Mouse (Mus musculus) monocyte, adult 5-6 weeks (primary cell): ENCODE data around the gene Olfr816. TPM values are rescaled to one million over a fixed set of nuclear protein-coding genes. Genes with fewer than 3 reads are reported as not detected.
"Not testable (repeated sequence)": the region's sequence is repeated elsewhere in the genome, so short reads cannot be mapped to it uniquely, and the experiment has no call there.

Source experiments
- ATAC-seq: fragments of 153-309, 156-312 bp; replicated peaks from 2 replicates; pipeline ENCODE4 v1.8.0; 2017; ENCODE audit warnings: mild to moderate bottlenecking; ENCODE audit not compliant: low TSS enrichment, insufficient number of reproducible peaks, severe bottlenecking, poor library complexity, low FRiP score
- total RNA-seq: library from RNA; stranded (forward); fragments of 200-1000, 200-491, 200-594 nt; gene quantifications from 3 replicates; pipeline ENCODE4 v1.2.3, GENCODE M21; 2017

The Olfr816 gene
- not detected in 3 replicates for total RNA-seq

DNA sequence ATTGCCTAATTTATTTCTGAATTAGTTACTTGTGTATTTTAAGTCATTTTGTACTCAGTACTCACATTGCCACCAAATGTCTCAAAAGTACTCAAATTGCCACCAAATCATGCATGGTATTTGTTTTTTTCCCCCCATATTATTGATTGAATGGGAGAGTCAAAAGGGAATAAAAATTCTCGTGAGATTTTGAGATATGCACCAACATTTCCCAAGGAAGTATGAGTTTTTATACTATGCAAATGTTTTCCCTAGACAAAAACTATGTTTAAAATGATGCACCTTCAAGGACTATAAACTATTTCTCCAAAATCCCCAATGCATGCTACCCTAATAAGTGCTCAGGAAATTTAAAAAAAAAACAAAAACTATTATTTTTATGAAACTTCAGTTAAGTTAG is at the start of gene Olfr816:
TSS of gene Olfr816 (minus strand) at position 101 of the 400 bp plus-strand sequence.
- ATAC-seq: no peak

GRCm38 (mm10) chr10:129949000-129949399 is 33.6 kb upstream of the Olfr816 start, which contains the start of gene Olfr818:
TSS of gene Olfr818 (minus strand) at chr10:129949100.
- no peak for ATAC-seq

DNA sequence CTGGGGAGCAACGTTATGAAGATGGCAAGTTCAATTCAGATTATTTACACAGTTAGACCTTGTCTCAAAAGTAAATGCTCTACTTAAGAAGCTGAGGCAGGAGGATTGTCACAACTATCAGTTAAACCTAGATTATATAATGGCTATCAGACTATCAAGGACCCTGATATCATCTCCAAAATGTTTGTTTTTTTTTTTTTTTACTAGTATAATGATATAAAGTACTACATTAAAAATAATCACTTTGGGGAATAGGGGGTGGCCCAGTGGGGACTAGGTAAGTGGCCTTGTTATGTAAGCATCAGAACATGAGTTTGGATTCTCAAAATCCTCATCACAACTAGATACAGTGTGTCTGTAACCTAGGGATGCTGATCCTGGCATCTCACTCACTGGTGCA is 9.6 kb downstream of the Olfr816 start, which contains the start of gene Olfr815:
TSS of gene Olfr815 (minus strand) at position 101 of the 400 bp plus-strand sequence.
- not testable (repeated sequence) for ATAC-seq

- ATAC-seq: no peak
Measured at GRCm38 (mm10) chr10:129885934-129886333, 29.5 kb downstream of the Olfr816 start.

DNA sequence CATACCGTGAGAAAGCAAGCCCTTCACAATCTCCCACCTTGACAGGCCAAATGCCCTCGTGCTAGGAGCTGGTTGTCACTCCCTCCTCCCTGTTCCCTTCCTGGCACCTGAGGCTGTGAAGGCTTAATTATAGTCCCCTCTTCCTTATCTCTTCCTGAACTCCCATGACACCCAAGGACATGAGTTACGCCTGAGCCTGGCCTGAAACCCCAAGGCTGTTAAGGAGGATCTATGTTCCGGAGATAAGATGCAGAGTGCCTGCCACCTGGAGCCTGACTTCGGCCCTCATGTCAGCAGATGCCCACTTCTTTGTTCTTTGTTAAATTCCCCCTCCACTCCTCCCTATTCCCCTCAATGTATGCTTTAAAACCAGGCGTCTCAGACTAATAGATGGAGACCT is 29.9 kb downstream of the Olfr816 start:
- not testable (repeated sequence) for ATAC-seq

DNA sequence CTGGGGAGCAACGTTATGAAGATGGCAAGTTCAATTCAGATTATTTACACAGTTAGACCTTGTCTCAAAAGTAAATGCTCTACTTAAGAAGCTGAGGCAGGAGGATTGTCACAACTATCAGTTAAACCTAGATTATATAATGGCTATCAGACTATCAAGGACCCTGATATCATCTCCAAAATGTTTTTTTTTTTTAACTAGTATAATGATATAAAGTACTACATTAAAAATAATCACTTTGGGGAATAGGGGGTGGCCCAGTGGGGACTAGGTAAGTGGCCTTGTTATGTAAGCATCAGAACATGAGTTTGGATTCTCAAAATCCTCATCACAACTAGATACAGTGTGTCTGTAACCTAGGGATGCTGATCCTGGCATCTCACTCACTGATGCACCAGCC is 35.6 kb downstream of the Olfr816 start, which contains the start of gene Olfr814:
TSS of gene Olfr814 (minus strand) at position 101 of the 400 bp plus-strand sequence.
- not testable (repeated sequence) for ATAC-seq

Other genes starting within 250 kb of the Olfr816 start
- gene Olfr801, start 241.7 kb downstream of the Olfr816 start, total RNA-seq: not detected in 3 replicates
- gene Olfr802, start 227.4 kb downstream of the Olfr816 start, total RNA-seq: not detected in 3 replicates
- not detected in 3 replicates for gene Olfr803, start 221.3 kb downstream of the Olfr816 start, total RNA-seq
- not detected in 3 replicates for gene Olfr804, start 212.4 kb downstream of the Olfr816 start, total RNA-seq
- not detected in 3 replicates for gene Olfr805, start 186.2 kb downstream of the Olfr816 start, total RNA-seq
- gene Olfr806, start 173.7 kb downstream of the Olfr816 start, total RNA-seq: not detected in 3 replicates
- not detected in 3 replicates for gene Olfr807, start 157.8 kb downstream of the Olfr816 start, total RNA-seq
- not detected in 3 replicates for gene Olfr808, start 150.1 kb downstream of the Olfr816 start, total RNA-seq
- gene Olfr809, start 141.0 kb downstream of the Olfr816 start, total RNA-seq: not detected in 3 replicates
- gene Olfr810, start 120.7 kb downstream of the Olfr816 start, total RNA-seq: not detected in 3 replicates
- gene Olfr811, start 111.2 kb downstream of the Olfr816 start, total RNA-seq: not detected in 3 replicates
- gene Olfr812, start 69.5 kb downstream of the Olfr816 start, total RNA-seq: not detected in 3 replicates
- gene Olfr813, start 60.2 kb downstream of the Olfr816 start, total RNA-seq: not detected in 3 replicates
- gene Olfr814, start 35.7 kb downstream of the Olfr816 start, total RNA-seq: not detected in 3 replicates
- not detected in 3 replicates for gene Olfr815, start 9.7 kb downstream of the Olfr816 start, total RNA-seq
- not detected in 3 replicates for gene Olfr818, start 33.5 kb upstream of the Olfr816 start, total RNA-seq
- gene Olfr819, start 51.7 kb upstream of the Olfr816 start, total RNA-seq: not detected in 3 replicates
- gene Olfr247, start 60.5 kb upstream of the Olfr816 start, total RNA-seq: not detected in 3 replicates
- gene Gm10310, start 69.5 kb upstream of the Olfr816 start, total RNA-seq: not detected in 3 replicates
- gene Olfr820, start 97.0 kb upstream of the Olfr816 start, total RNA-seq: not detected in 3 replicates
- not detected in 3 replicates for gene Olfr821, start 114.8 kb upstream of the Olfr816 start, total RNA-seq
- not detected in 3 replicates for gene Olfr822, start 155.6 kb upstream of the Olfr816 start, total RNA-seq
- gene Olfr823, start 199.8 kb upstream of the Olfr816 start, total RNA-seq: not detected in 3 replicates
- gene Olfr824, start 214.4 kb upstream of the Olfr816 start, total RNA-seq: not detected in 3 replicates